Mouse (Mus musculus) gastrocnemius, postnatal 36 days (tissue): Measurements from ENCODE around the gene Chd2. TPM values are rescaled to one million over a fixed set of nuclear protein-coding genes. Genes with fewer than 3 reads are reported as not detected.

Experiments
- DNase-seq, 2 experiments: peaks; one replicate each; pipeline ENCODE4 v3.0.0; 2022
- intact Hi-C: fragments of 180-260 bp; cut with DNase I; formaldehyde crosslinking; loops from one replicate; pipeline ENCODE4 v1.15.1; 2025
- total RNA-seq, 2 experiments: library from RNA; stranded (reverse); gene quantifications; 2 replicates each; pipeline ENCODE4 v1.2.3; 2021

The Chd2 gene
- total RNA-seq, 2 experiments from 2014 or later: 22.4 to 39.9 TPM

GRCm38 (mm10) chr7:73391518-73392321 is 149.9 kb downstream of the Chd2 start:
- intact Hi-C loops: no loop called here
- DNase-seq: peak in 1 of 2 experiments; percentile 51

- intact Hi-C loops: no loop called here
- peak; percentile 87 to 93 for DNase-seq
Measured at GRCm38 (mm10) chr7:73391002-73391517, 150.6 kb downstream of the Chd2 start.

GRCm38 (mm10) chr7:73390426-73391001 is 151.1 kb downstream of the Chd2 start:
- intact Hi-C loops: no loop called here
- no peak for DNase-seq

GRCm38 (mm10) chr7:73389871-73390294 is 151.7 kb downstream of the Chd2 start:
- no peak for DNase-seq
- intact Hi-C loops: no loop called here

GRCm38 (mm10) chr7:73389419-73389818 is 152.2 kb downstream of the Chd2 start:
- intact Hi-C loops: no loop called here
- DNase-seq: no peak

- no peak for DNase-seq
- intact Hi-C loops: no loop called here
Measured at GRCm38 (mm10) chr7:73388866-73389265, 152.8 kb downstream of the Chd2 start.

GRCm38 (mm10) chr7:73382843-73383242 is 158.8 kb downstream of the Chd2 start:
- DNase-seq: no peak
- intact Hi-C loops: no loop called here

- intact Hi-C loops: loop anchor here (5.0 to 10.0 kb wide), 3 partner anchors 44 to 451 kb away; no protein-coding TSS in a partner anchor
- DNase-seq: no peak
Measured at GRCm38 (mm10) chr7:73378034-73378433, 163.6 kb downstream of the Chd2 start.

- intact Hi-C loops: loop anchor here (2.0 to 10.0 kb wide), 4 partner anchors 45 to 450 kb away; no protein-coding TSS in a partner anchor
- DNase-seq: no peak
Measured at GRCm38 (mm10) chr7:73377307-73377706, 164.3 kb downstream of the Chd2 start.

Other genes with a start within 250 kb of the Chd2 start
- 10 to 100 TPM; 39.1 to 48.9 TPM for gene Rgma, start 166.3 kb downstream of the Chd2 start, total RNA-seq
- gene Fam174b, start 198.5 kb upstream of the Chd2 start, total RNA-seq: 1 to 10 TPM; 1.3 to 2.3 TPM